Mouse (Mus musculus): ENCODE data around the gene Pdrg1. TPM values are rescaled to one million over a fixed set of nuclear protein-coding genes. Genes with fewer than 3 reads are reported as not detected.

Pdrg1 gene
- polyA plus RNA-seq, 1 experiment from 2014 or later: 92.1 TPM

GRCm38 (mm10) chr2:153049288-153049996, 34.2 kb upstream of the Pdrg1 start:
- Histone ChIP-seq H3K4me3 (no peak overlapping the region), H3K36me3 (replicated peaks) (no peaks in the 10 kb centered on the region), H3K9me3 (no peaks in the 10 kb centered on the region), H3K27me3 (replicated peaks; ENCODE audit: low read depth, poor library complexity, severe bottlenecking) (peaks cover 71% of the 10 kb centered on the region), H3K27ac (replicated peaks) (no peak overlapping the region), H3K4me1 (peaks cover 12% of the 10 kb centered on the region)
- WGBS: 52% methylated on average over 9 of the region's 9 CpGs
- no peak for DNase-seq (ENCODE audit: low spot score)

GRCm38 (mm10) chr2:153047828-153048465, 32.7 kb upstream of the Pdrg1 start:
- peaks cover 56% of the 10 kb centered on the region for H3K27me3 ChIP-seq (replicated peaks; ENCODE audit: low read depth, poor library complexity, severe bottlenecking)
- peaks cover 11% of the 10 kb centered on the region for H3K4me1 ChIP-seq
- peak; percentile 56 for DNase-seq (ENCODE audit: low spot score)
- no peaks in the 10 kb centered on the region for H3K9me3 ChIP-seq
- no peaks in the 10 kb centered on the region for H3K36me3 ChIP-seq (replicated peaks)
- no peak overlapping the region for H3K27ac ChIP-seq (replicated peaks)
- 43% methylated on average over 17 of the region's 17 CpGs for WGBS
- H3K4me3 ChIP-seq: no peak overlapping the region

DNA sequence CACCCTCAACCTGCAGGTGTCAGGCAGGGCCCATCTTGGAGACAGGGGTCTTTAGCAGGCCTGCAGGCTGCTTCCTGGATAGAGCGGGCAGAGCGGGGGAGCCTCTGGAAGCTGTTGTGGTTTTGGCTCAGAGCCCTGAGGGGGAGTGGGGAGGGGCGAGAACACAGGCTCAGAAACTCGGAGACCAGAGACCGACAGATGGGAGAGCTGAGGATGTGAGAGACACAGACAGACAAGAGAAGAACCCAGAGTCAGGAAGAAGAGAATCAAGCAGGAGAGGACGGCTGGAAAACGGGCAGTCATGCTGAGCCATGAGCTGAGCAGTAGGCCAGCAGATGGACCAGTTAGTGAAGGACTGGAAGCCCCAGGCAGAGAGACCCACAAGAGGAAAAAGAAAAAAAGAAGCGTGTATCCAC, 30.7 kb upstream of the Pdrg1 start:
- no peaks in the 10 kb centered on the region for H3K9me3 ChIP-seq
- DNase-seq (ENCODE audit: low spot score): no peak
- peaks cover 35% of the 10 kb centered on the region for H3K27me3 ChIP-seq (replicated peaks; ENCODE audit: low read depth, poor library complexity, severe bottlenecking)
- H3K27ac ChIP-seq (replicated peaks): no peak overlapping the region
- H3K4me1 ChIP-seq: 0 out of 2 replicates have a peak, but pooled peaks cover 4% of the 10 kb centered on the region
- no peak overlapping the region for H3K4me3 ChIP-seq
- no peaks in the 10 kb centered on the region for H3K36me3 ChIP-seq (replicated peaks)
- WGBS: 28% methylated on average over 8 of the region's 8 CpGs

DNA sequence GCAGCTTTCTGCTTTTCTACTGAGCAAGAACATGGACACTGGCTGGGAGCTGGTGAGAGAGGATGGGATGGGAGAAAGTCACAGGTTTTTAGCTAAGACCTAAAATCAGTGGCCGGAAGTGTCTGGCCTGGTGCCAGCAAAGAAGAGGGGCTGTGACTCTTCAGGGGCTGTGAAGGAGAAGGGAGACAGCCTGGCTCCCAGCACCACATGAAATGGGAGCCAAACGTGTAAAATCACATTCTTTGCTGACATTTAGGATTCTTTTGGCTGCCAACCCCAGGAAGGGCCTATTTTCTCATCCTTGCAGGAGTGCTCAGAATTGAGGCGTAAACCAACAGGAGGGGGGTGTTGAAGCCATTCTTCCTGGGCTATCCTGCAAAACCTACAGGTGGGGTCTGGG, 28.7 kb upstream of the Pdrg1 start:
- 63% methylated on average over 3 of the region's 3 CpGs for WGBS
- H3K27ac ChIP-seq (replicated peaks): no peak overlapping the region
- no peak overlapping the region for H3K4me3 ChIP-seq
- H3K9me3 ChIP-seq: no peaks in the 10 kb centered on the region
- no peak for DNase-seq (ENCODE audit: low spot score)
- no peaks in the 10 kb centered on the region for H3K36me3 ChIP-seq (replicated peaks)
- H3K4me1 ChIP-seq: peaks cover 5% of the 10 kb centered on the region; the same call in 1 of the 2 replicates
- peaks cover 21% of the 10 kb centered on the region for H3K27me3 ChIP-seq (replicated peaks; ENCODE audit: low read depth, poor library complexity, severe bottlenecking)

DNA sequence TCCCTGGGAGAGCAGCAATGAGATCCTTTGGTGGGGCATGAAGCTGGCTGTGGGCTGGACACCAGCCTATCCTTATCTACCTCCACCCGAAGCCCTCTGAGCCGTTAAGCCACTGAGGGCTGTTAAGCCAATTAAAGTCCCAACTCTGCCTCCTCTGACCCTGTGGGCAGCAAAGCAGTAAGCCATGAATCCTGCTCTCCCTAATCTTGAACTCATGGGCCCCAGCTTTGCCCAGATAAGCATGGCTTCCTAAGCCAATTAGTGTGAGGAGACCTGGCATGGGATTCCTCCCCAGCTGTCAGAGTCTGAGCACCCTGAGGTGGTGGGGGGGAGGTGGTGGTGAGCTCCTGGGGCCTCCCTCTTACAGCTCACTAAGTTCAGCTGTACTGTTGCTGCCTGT, 21.5 kb upstream of the Pdrg1 start:
- Histone ChIP-seq H3K9me3 (no peaks in the 10 kb centered on the region), H3K36me3 (replicated peaks) (no peaks in the 10 kb centered on the region), H3K4me3 (no peak overlapping the region), H3K27me3 (replicated peaks; ENCODE audit: low read depth, poor library complexity, severe bottlenecking) (peaks cover 50% of the 10 kb centered on the region), H3K27ac (replicated peaks) (no peak overlapping the region), H3K4me1 (peaks cover 17% of the 10 kb centered on the region)
- no peak for DNase-seq (ENCODE audit: low spot score)
- WGBS: 41% methylated on average over 2 of the region's 2 CpGs

DNA sequence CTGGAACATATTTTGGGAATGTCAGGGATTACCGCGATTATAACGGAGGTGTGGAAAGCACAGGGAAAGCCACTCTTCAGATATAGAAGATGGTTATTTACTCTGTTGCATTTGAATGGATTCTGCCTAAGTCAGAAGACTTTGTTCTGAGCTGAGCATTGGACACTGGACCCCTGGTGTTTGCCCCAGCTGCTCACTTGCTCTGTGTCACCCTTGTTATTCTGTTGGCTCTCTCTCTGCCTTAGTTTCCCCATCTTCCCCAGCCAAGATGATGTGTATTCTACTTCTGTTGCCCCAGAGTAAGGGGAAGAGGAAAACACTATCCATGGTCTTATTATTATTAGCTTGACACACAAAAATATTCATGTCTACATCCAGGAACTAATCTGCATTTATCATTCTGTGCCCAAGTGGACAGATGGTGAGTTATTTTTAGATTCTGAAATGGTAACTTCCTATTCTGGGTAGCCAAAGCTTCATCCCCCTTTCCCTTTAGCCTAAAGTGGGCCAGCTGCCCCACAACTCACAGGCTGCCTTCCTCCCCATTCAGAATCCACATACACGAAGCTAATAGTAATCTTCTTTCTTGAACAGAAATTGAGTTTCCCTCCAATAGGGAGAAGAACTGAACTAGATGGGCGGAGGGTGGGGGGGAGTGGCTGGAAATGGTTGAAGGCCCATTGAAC, 18.5 kb upstream of the Pdrg1 start:
- 72% methylated on average over 5 of the region's 5 CpGs for WGBS
- Histone ChIP-seq H3K9me3 (no peaks in the 10 kb centered on the region), H3K27me3 (replicated peaks; ENCODE audit: low read depth, poor library complexity, severe bottlenecking) (peaks cover 73% of the 10 kb centered on the region), H3K4me1 (peaks cover 22% of the 10 kb centered on the region), H3K27ac (replicated peaks) (no peak overlapping the region), H3K4me3 (peak overlapping the region; percentile 64; the same call in 1 of the 2 replicates), H3K36me3 (replicated peaks) (no peaks in the 10 kb centered on the region)
- DNase-seq (ENCODE audit: low spot score): no peak

- WGBS: 17% methylated on average over 4 of the region's 4 CpGs
- H3K4me3 ChIP-seq: peak overlapping the region; percentile 64
- no peaks in the 10 kb centered on the region for H3K9me3 ChIP-seq
- H3K4me1 ChIP-seq: peaks cover 18% of the 10 kb centered on the region
- H3K27ac ChIP-seq (replicated peaks): no peak overlapping the region
- H3K27me3 ChIP-seq (replicated peaks; ENCODE audit: low read depth, poor library complexity, severe bottlenecking): peaks cover 74% of the 10 kb centered on the region
- no peaks in the 10 kb centered on the region for H3K36me3 ChIP-seq (replicated peaks)
- no peak for DNase-seq (ENCODE audit: low spot score)
Observed at GRCm38 (mm10) chr2:153032973-153033372, 17.7 kb upstream of the Pdrg1 start.

DNA sequence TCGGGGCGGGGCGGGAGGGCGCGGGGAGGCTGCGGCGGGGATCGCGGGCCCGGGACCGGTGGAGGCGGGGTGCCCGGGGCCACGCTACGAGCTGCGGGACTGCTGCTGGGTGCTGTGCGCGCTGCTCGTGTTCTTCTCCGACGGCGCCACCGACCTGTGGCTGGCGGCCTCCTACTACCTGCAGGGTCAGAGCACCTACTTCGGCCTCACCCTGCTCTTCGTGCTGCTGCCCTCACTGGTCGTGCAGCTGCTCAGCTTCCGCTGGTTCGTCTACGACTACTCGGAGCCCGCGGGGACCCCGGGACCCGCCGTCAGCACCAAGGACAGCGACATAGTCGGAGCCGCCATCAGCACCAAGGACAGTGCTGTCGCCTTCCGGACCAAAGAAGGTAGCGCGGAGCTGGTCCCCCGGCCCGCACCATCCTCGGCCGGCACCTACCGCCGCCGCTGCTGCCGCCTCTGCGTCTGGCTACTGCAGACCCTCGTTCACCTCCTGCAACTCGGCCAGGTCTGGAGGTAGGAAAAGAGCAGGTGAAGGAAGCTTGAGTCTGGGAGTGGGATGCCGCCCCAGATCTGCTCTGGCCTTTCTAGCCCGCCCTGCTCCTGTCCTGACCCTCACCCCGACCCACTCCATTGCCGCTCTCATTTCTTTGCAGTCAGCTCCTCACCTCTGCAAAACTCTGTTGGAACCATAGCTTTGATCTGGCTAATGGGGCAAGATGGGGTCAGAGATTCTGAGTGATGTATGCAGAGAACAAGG, 17.0 kb upstream of the Pdrg1 start:
- peaks cover 79% of the 10 kb centered on the region for H3K27me3 ChIP-seq (replicated peaks; ENCODE audit: low read depth, poor library complexity, severe bottlenecking)
- H3K4me1 ChIP-seq: peaks cover 18% of the 10 kb centered on the region
- no peaks in the 10 kb centered on the region for H3K9me3 ChIP-seq
- no peaks in the 10 kb centered on the region for H3K36me3 ChIP-seq (replicated peaks)
- peak overlapping the region; percentile 64 for H3K4me3 ChIP-seq
- peak; percentile 93 for DNase-seq (ENCODE audit: low spot score)
- under 1% methylated on average over 58 of the region's 58 CpGs for WGBS
- peak overlapping the region; percentile 30 for H3K27ac ChIP-seq (replicated peaks)

DNA sequence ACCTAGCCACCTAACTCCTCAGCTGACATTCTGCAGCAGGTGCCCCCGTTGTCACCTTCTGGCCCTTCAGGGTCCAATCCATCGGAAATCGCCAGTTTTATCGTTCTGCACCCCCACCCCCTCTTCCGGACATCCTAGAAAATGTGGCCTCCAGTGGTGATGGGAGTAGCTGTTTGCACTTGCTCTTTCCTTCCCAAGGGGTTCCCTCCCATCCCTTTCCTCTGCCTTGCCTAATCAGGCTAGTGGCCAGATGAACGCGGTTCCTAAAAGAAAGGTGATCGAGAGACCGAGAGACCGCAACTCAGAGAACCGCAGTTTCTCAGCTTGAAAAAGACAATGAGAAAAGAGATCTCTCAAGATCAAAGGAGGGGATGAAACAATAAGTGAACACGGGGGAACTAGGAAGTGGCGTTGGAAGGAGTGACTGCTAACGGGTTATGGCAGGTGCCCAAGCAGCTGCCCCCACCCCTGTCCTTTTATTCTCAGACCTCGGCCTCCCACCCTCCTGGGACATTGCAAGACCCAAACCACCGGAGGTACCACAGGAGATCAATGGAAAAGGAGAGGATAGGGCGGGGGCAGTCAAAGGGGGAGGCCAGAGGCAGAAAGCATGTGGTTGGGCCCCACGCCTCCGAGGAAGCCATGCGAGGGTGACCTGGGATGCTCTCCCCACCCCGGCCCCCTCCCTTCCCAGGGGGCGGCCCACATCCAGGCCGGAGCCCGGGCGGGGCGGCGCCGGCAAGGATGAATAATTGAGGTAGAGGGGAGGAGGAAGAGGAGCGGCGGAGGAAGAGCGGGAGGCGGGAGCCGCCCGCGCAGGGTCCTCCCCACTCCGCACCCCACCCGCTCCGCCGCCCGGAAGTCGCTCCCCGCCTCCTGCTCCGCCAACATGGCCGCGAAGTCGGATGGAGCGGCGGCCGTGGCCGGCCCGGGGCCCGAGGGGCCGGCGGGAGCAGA, 16.2 kb upstream of the Pdrg1 start, which contains the start of gene Xkr7:
Gene Xkr7 (plus strand): TSS at position 727 of the 957 bp plus-strand sequence.
- no peaks in the 10 kb centered on the region for H3K9me3 ChIP-seq
- peaks cover 77% of the 10 kb centered on the region for H3K27me3 ChIP-seq (replicated peaks; ENCODE audit: low read depth, poor library complexity, severe bottlenecking)
- peak within 1 kb of the TSS; percentile 30 for H3K27ac ChIP-seq (replicated peaks)
- peaks cover 18% of the 10 kb centered on the region for H3K4me1 ChIP-seq
- no peaks in the 10 kb centered on the region for H3K36me3 ChIP-seq (replicated peaks)
- no peak for DNase-seq (ENCODE audit: low spot score)
- WGBS: 1% methylated on average over 53 of the region's 54 CpGs
- H3K4me3 ChIP-seq: peak within 1 kb of the TSS; percentile 64

GRCm38 (mm10) chr2:153030422-153030821, 15.2 kb upstream of the Pdrg1 start:
- WGBS: 31% methylated on average over 4 of the region's 4 CpGs
- Histone ChIP-seq H3K27me3 (replicated peaks; ENCODE audit: low read depth, poor library complexity, severe bottlenecking) (peaks cover 70% of the 10 kb centered on the region), H3K27ac (replicated peaks) (no peak overlapping the region), H3K36me3 (replicated peaks) (no peaks in the 10 kb centered on the region), H3K4me3 (no peak overlapping the region), H3K9me3 (no peaks in the 10 kb centered on the region), H3K4me1 (peaks cover 18% of the 10 kb centered on the region)
- DNase-seq (ENCODE audit: low spot score): no peak

DNA sequence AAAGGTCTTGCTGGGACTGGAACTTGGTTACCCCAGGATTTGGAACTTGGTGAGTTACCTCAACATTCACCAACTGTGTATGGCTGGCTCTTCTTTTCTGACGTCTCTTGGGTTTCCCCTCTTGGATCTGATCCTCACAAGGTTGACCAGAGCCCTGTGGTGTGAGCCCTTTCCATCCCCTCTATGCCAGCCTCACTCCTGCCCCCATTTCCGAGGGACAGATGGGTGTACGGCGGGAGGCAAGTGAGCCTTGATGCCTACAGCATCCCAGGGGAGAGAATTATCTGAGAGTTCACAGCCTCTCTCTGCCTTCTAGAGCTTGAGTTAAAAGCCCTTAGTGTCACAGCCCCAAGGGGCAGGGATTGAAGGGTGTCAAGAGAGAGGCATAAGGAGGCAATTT, 12.3 kb upstream of the Pdrg1 start:
- no peak for DNase-seq (ENCODE audit: low spot score)
- peaks cover 52% of the 10 kb centered on the region for H3K27me3 ChIP-seq (replicated peaks; ENCODE audit: low read depth, poor library complexity, severe bottlenecking)
- no peaks in the 10 kb centered on the region for H3K9me3 ChIP-seq
- no peak overlapping the region for H3K27ac ChIP-seq (replicated peaks)
- H3K4me3 ChIP-seq: no peak overlapping the region
- peaks cover 16% of the 10 kb centered on the region for H3K4me1 ChIP-seq
- no peaks in the 10 kb centered on the region for H3K36me3 ChIP-seq (replicated peaks)
- WGBS: 68% methylated on average over 4 of the region's 4 CpGs
